Mouse (Mus musculus) frontal cortex, postnatal 14 days (tissue): Measurements from ENCODE around the gene S100a11.
A peak's percentile ranks its signal among the peaks of the same experiment; 100 is the strongest.
"Not testable (repeated sequence)": the region's sequence is repeated elsewhere in the genome, so short reads cannot be mapped to it uniquely, and the experiment has no call there.

Experiments
- DNase-seq, 2 experiments: peaks; one replicate each; pipeline ENCODE4 v3.0.0; 2022; ENCODE audit warnings: low spot score in 2 of 2

The S100a11 gene

DNA sequence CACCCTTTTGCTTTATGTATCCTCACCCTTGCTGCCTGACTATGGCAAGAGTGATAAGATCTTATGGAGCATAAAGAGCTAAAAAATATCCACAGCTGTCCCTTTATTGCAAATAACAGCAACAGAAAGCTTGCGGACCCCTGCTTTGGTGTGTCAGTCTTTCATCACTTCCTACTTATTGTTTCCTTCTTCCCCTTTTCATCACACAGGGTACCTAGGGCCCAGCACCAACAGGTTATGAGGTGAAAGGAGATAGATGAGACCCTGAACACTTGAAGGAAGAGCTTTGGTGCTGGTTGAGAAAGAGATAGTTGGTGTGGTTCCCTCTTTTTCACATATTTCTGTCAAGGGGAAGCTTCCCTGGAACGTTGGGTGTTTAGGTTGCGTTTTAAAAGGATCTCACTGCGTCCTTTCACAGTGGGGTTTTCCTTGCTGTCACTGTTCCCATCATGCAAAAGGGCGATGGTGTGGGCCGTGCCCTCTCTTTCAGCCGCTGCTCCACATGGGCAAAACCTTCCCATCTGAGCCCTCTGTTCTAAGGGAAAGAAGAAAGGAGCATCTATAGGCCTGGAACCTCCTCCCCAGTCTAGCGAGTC, 1.3 kb downstream of the S100a11 start:
- DNase-seq = no peak

DNA sequence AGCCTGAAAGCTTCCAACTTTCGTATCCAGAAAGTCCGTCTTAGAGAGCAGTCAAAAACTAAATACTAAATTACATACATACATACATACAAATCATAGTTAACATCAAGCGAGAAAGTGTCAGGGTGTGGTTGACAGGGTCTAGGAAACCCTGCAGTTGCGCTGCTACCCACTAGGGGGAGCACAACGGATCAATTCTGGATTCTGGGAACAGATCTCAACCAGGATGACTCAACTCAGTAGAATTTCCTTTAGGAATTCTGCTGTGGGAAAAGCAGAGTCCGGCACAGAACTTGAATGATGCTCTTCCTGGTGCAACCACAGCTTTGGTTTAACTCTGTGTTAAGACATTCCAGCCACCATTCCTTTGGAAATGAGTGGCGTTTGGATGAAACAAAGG, 2.3 kb downstream of the S100a11 start:
- DNase-seq = peak; percentile 12 to 51

DNA sequence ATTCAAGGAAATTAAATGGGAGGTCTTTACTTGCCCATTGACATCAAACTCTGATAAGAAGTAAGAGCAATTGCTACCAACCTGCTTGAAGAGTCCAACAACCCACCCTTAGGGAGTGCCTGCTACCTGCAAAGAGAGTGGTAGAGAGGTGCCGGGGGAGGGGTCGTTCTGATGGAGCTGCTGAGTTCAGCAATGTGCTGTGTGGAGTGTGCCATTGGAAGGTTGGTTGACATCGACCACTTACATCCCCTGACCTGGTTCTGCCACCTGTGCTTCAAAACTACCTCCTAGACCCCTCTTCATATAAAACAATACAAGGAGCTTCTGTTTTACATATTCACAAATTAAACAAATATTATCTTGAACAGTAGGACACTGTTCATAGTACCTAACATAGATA, 7.0 kb downstream of the S100a11 start:
- no peak for DNase-seq

DNA sequence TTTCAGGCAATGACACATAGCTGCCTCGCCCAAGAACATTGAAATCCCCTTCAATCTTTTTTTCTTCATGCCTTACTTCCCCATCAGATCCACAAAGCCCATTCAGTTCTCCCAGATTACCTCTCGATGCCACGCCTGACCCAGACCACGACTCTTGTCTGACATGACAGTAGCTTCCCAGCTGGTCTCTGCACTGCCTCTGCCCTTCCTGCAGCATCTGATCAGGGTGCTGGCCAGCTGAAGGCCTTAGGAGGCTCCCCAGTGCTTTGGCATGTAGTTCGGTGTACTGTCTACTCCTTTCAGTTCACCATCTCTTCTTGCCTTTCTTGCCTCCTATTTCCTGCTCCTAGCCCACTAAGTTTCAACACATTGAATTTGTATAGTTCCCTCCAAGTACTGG, 8.5 kb downstream of the S100a11 start:
- no peak for DNase-seq

DNA sequence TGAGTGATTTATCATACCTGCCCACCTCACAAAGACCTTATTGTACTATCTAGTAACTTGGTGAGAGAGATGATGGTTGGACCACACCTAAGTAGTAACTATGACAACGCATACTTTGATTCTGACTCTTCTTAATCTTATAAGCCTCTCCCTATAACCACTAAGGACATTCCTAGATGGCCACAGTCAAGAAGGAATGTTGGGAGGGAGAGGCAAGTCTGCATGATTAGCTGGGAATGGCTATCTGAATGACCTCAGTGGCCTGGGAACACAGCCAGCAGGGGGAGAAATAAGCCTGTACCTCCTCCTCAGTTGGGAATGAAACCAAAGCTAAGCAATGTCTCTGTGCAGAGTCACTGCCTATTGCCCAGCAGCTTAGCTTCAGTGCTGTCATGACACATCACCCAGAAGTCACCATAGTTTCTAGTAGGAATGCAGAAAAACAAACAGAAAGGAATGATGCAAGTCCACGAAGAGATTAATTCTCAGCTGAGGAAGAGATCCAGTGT, 16.8 kb downstream of the S100a11 start:
- DNase-seq = no peak

- no peak for DNase-seq
Measured at GRCm38 (mm10) chr3:93538486-93538885, 18.2 kb downstream of the S100a11 start.

DNA sequence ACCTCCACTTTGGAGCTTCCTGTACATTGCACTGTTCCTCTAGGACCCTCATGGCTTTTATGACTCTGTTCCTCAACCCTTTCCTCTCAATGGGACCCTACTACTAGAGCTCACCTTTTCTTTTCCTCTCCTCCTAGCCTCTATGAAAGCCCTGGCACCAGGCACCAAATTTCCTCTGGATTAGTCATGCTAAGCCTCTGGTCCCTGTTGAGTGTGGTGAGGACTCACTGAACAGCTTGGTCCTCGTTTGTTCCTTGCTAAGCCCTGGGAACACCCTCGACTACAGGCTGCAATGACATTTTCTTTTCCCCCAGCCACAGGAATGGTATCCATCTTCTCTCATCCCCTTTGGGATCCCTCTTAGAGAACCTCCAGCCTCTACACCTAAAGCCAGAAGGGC, 21.2 kb downstream of the S100a11 start:
- no peak for DNase-seq

DNA sequence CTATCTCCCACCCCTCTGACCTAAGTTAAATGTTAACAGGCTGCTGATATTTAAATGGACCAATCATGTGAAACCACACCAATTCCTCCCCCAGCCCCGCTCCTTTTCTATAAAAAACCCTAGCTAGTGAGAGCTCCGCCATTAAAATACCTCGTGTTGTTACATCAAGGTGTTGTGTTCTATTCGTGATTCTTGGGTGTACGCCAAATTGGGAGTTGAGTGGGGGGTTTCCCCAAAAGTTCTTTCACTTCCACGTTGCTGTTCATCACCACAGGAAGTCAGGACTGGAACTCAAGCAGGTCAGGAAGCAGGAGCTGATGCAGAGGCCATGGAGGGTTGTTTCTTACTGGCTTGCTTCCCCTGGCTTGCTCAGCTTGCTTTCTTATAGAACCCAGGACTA, 23.9 kb downstream of the S100a11 start:
- DNase-seq = not testable (repeated sequence)

GRCm38 (mm10) chr3:93547099-93547648, 26.9 kb downstream of the S100a11 start:
- peak; percentile 51 to 81 for DNase-seq

- DNase-seq = no peak
Measured at GRCm38 (mm10) chr3:93547749-93548540, 27.7 kb downstream of the S100a11 start.

DNA sequence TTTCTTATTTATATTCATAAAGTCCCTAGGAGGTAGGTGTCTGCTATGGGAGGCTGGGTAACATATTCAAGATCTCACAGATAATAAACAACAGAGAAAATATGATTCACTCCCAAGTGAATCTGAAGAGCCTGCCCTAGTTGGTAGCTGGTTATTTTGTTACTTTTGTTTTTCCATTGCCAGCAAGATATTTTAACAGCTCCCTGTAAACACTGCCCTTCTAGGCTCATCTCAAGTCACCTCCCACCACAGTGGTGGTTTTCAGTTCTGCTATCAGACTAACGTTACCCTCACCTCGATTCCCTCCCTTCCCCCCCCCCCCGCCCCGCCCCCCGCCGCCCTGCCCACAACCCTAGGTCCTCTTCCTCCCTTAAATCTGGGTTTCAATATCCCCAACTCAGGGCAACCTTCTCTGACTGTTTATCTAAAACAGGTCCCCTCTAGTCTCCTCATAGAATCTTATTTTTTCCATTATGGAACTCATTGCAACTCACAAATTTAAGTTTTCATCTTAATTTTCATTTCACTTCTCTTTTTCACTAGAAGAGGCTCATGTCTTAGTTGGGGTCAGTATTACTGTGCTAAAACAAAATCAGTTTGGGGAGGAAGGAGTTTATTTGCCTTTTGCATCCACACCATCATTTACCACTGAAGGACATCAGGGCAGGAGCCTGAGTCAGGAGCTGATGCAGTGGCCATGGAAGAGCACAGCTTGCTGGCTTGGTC, 28.4 kb downstream of the S100a11 start:
- no peak for DNase-seq

- DNase-seq = no peak
Measured at GRCm38 (mm10) chr3:93549986-93550385, 29.7 kb downstream of the S100a11 start.

DNA sequence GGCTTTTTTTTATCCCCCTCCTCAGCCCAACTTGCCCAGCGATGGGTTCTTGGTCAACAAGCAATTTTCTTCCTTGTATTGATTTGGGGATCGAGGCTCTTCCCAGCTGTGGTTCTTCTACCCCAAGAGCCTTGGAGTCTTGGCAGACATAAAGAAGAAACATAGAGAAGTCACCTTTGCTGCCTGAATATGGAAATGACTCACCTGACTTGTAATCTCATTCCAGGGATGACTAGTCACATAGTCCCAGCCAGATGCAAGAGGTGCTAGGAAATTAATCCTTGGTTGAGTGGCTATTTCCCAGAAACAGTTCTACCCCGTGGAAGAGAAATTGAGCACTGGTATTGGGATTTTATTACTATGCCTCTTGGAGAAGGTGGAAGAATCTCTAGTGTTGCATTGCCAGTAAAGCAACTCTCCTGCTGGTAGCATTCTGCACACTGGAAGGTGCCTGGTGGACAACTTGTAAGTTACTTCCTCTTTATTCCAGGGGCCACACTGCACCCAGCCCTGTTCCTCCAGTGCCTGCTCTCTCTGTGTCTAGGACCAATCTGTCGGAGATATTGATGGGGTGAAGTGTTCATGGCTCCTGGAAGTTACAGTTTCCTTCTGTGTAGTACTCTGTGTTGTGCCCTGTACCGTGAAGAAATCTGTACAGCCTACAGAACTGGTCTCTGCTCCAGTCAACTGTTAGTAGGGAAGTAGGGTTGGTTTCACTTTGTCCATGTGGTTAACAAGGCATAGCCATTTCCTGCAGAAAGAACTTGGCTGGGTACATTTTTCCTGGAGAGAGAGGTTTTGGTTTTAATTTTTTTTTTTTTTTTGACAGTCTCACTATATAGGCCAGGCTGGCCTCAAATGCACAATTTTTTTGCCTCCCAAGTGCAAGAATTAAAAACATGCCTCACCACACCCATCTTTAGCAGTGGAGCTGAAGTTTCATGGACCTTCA, 31.9 kb downstream of the S100a11 start:
- DNase-seq = no peak

- no peak for DNase-seq
Measured at GRCm38 (mm10) chr3:93553311-93553710, 33.0 kb downstream of the S100a11 start.

DNA sequence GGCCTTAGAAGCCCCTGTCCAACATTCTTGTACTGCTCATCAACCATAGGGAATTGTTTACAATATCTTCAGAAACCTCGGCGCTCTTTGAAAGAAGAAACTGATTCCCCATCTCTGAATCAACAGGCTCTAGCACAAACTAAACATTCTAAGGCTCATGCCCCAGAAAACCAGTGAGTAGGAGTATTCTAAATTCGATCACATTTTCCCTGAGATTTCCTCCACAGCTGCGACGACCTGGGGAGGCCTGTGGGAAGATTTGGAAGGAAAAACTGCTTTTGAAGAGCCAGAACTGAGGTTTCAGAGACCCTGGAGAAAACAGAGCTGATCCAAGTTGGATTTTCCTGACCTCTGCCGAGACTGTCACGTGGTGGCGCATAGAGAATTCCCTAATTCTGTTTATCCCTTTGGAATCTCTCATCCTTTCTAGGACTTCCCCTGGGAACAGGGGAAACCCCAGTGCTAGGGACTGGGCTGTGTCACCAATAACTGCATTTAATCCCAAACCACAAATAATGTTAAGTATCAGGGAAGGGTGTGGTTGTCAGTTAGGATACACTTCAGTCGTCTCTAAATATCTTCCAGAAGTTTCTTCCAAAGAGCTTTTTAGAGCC, 33.6 kb downstream of the S100a11 start:
- DNase-seq = no peak

- no peak for DNase-seq
Measured at GRCm38 (mm10) chr3:93554379-93554980, 34.2 kb downstream of the S100a11 start.

DNA sequence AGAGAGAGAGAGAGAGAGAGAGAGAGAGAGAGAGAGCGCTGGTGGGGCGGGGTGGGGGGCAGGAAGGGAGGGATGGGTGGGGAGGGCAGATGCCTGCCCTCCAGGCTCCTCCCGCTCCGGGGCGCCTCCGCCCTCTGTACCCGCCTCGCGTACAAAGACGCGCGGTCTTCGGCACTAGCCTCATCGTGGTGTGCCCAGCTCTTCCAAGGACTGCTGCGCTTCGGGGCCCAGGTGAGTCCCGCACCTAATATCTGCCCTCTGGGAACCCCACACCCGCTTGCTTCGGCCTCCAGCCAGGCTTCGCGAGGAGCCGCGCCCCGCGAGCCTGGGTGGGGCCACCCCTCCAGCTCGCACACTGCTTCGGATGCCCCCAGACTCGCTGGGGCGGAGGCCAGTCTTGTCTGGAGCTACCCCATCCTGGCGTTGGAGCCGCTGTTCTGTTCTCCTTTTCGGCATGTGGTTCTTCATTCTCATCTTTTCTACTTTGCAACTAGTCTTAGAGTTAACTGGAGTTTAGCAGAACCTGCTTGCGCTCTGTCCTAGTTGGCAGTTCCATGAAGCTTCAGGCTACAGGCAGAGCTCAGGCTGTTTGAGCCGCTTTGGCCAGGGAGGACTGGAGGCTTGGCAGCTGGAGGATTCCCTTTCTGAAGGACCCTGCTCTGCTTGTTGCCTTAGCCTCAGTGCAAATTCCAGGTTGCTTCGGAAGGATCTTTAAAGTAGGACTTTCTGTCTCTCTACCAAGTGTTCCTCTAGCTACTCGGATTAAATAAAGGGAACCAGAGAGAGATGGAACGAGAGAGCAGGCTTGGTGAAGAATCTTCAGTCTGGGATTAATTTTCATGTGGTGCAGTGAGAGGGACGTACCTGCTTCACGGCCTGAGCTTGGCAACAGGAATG, 34.9 kb downstream of the S100a11 start, which contains the start of gene S100a10:
S100a10 (plus strand) TSS at position 100 of the 897 bp plus-strand sequence.
- DNase-seq = peak in 1 of 2 experiments; percentile 6

DNA sequence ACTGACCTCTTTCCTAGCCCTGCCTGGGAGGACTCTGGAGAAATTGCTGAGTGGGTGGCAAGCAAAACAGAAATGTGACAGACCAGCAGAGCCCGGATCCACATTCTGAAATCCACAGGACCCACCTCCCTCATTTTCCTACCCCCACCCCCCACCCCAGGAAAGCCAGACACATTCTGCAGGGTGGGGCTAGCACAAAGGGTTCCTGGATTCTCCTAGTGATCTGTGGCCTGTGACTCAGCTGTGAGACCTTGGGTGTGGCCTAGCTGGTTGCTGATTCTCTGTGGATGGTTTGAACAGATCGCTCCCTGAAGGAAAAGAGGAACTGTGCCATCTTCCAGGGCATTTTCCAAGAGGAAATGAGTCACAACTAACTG, 35.6 kb downstream of the S100a11 start:
- no peak for DNase-seq

GRCm38 (mm10) chr3:93556599-93556998, 36.3 kb downstream of the S100a11 start:
- DNase-seq = no peak
